Mouse (Mus musculus) frontal cortex, postnatal 25 days (tissue): Measurements from ENCODE around the gene Agap1.

ENCODE experiments used
- DNase-seq, 2 experiments: peaks; one replicate each; pipeline ENCODE4 v3.0.0; 2022; ENCODE audit warnings: low spot score in 2 of 2

Gene Agap1

GRCm38 (mm10) chr1:89660804-89661203 lies 206.2 kb downstream of the Agap1 start:
- no peak for DNase-seq

- no peak for DNase-seq
Observed at GRCm38 (mm10) chr1:89666154-89666553, 211.5 kb downstream of the Agap1 start.

DNA sequence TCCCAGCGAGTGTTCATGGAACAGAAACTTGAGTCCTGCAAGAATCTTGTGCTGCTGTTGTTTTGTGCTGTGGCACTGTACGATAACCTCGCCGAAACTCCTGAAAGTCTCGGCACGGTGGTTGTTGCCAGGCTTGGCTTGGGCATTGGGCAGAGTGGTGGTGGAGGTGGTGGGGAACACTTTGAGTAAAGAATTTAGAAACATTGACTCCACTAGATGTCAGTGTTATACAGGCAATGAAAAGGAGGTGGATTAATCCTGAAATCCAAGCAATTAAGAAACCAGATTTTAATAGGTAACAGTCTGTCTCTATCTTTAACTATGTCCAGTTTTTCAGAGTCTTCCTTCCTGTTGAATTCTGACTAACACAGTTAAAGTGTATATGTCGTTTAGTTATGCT lies 212.8 kb downstream of the Agap1 start:
- DNase-seq = no peak

GRCm38 (mm10) chr1:89668635-89669034 lies 214.0 kb downstream of the Agap1 start:
- DNase-seq = no peak

DNA sequence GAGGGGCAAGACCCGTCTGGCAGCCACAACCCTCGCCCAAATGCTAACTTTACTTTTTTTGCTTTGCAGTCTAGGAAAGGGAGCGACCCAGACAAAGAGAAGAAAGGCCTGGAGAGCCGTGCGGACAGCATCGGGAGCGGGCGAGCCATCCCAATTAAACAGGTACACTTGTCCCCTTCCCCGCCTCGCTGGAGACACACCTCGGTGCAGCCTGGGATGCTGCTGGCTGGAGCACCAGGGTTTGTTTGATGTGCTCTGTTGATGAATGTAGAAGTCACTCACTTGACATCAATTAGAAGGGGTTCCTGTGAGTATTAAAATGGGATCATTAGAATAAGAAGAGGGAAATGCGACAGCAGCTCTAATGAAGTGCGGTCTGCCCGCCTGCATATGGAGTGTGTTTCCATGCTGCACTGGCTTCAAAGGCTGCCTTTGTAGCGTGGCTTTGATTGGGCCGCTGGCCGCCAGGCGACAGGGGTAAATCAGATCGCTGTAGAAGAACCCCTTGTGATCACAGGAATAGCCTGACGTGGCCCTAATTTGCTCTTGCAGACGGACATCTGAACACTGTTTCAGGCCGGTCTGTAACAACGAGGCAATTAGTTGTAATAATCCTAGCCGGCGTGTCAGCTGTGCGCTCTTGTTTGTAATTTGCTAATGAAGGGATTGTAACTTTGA lies 216.6 kb downstream of the Agap1 start:
- DNase-seq = no peak

DNA sequence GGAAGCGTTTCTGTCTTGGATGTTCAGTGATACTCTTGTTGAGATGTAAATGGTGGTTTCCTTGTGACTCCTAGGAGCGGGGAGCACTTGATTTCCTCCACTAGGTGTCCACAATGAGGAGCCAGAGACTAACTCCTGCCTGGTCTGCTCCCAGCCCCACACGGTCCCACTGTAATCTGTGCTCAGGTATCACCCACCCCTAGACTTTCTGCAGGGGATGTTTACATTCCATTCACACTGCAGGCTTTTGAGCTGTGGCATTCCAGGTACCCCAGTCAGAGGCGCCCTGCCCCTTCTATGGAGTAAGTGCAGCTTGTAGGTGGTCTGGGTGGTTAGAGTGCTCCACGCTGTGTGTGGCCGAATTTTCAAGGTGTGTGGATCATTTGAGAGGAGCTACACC lies 218.5 kb downstream of the Agap1 start:
- no peak for DNase-seq

DNA sequence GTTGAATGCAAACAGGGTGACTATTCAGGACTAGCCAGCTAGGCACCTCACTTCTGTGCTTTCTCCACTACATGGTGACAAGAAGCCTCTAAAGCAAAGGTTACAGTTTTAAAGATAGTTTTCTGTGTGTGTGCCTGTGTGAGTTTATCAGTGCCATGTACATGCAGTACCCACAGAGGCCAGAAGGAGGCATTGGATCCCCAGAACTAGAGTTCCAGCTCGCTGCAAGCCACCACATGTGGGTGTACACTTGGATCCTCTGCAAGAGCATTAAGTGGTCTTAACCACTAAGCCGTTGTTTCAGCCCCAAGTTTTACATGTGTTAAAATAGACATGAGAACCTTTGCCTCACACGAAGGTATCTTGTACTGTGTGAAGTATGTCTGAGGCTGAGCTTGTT lies 219.1 kb downstream of the Agap1 start:
- no peak for DNase-seq

- DNase-seq = no peak
Observed at GRCm38 (mm10) chr1:89674681-89675080, 220.1 kb downstream of the Agap1 start.

- no peak for DNase-seq
Observed at GRCm38 (mm10) chr1:89676411-89676810, 221.8 kb downstream of the Agap1 start.

- DNase-seq = no peak
Observed at GRCm38 (mm10) chr1:89680673-89681072, 226.1 kb downstream of the Agap1 start.

- no peak for DNase-seq
Observed at GRCm38 (mm10) chr1:89688914-89689313, 234.3 kb downstream of the Agap1 start.

- no peak for DNase-seq
Observed at GRCm38 (mm10) chr1:89689544-89690212, 235.1 kb downstream of the Agap1 start.

DNA sequence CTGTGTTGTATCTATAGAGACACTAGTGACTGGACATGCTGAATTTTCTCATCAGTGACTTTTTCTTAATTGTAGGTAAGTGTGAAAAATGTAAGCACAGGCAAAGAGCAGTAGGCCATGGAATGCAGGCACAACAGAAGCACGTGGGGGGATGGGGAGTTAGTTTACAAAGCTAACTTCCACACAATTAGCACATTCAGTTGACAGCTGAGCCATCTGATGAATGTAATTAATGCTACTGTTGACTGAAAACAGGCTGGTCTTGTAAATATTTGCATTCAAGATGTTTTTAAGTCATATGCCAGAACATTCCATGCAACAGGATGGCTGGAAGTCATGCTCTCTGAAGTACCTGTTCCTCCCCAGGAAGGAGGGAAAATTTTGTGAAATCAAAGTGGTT lies 236.5 kb downstream of the Agap1 start:
- no peak for DNase-seq

DNA sequence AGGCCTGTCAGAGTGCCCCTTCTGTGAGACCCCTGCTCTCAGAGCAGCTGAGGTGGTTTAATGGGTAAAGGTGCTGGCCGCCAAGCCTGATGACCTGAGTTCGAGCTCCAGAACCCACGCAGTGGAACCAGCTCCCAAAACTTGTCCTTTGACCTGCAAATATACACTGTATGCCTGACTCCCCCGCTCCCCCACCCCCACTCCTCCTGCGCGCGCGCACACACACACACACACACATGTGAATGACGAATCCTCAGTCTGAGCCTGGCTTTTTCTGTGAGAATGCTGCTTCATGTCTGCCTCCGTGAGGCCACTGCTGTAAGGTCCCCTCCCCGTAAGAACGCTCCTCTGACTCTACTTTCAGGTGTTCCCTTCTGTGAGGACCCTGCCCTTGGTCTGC lies 237.8 kb downstream of the Agap1 start:
- DNase-seq = no peak

DNA sequence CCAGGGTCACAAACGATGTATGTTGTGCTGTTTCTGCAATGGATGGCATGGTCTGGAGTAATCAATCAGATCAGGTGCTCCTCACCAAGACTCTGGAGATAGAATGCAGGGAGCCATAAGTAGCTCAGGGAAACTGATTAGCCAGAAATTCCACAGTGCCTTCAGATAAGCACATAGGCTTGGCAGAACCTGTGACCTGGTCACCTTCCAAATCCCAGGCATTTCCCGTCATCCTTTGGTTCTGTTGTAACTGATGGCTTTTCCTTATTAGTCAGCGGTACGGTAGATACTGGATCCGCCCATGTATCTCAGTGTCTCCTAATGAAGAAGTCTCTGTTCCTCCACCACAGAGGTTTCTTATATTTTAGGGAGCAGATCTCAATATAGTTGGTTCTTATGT lies 240.3 kb downstream of the Agap1 start:
- DNase-seq = no peak

DNA sequence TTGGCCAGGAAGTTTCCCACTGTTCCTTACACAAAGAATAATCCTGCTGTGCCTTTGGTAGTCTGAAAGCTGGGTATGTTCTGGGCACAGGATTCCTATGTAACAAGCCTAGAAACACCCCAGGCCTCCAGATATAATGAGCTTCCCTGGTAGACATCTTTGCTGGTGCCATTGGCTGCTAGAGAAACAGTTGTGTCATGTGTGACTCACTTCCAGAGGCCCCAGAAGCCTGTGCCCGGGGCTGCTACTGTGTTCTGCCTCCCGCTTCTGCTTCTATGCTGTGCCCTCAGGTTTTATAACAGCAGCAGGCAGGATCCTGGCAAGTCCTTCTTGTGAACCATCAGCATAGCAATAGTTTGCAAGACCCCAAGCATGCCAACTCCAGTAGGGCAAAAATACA lies 242.6 kb downstream of the Agap1 start:
- no peak for DNase-seq

DNA sequence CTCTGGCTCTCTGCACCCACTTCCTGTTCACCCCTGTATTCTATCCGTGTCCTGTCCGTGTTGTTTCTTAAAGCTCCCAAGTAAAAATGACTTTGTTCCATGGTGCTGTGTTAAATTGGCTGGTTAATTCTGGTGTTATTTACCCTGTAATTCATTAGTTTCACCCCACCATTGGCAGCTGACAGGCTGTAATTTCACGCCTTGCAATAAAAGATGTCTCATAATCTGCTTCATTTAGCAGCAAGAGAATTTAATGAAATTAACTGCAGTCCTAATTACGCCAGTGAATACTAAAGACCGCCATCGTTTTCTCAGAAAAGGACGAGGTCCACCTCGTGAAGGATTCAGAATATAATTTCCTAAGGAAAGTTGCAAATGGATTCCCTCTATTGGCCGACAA lies 245.6 kb downstream of the Agap1 start:
- DNase-seq = no peak

- DNase-seq = no peak
Observed at GRCm38 (mm10) chr1:89701162-89701730, 246.6 kb downstream of the Agap1 start.

GRCm38 (mm10) chr1:89703294-89703693 lies 248.7 kb downstream of the Agap1 start:
- no peak for DNase-seq

- DNase-seq = no peak
Observed at GRCm38 (mm10) chr1:89705670-89706069, 251.1 kb downstream of the Agap1 start.

DNA sequence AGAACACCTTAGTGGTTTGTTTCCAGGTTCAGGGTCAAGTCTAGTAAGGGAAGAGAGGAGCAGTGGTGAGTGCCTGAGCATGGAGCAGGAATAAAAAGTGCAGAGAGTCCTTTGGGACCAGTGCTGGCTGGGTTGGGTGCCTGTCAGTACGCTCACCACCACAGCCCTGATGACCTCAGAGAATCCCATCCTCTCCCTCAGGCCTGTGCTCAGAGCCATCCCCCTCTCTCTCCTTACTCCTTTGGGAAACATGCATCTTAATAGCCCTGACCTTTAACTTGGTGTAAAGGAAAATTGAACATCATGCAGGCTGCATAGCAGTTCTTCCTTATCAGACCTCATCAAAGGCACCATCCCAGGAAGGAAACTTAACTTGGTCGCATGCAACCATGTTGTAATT lies 252.3 kb downstream of the Agap1 start:
- no peak for DNase-seq

- DNase-seq = no peak
Observed at GRCm38 (mm10) chr1:89707756-89708480, 253.3 kb downstream of the Agap1 start.

DNA sequence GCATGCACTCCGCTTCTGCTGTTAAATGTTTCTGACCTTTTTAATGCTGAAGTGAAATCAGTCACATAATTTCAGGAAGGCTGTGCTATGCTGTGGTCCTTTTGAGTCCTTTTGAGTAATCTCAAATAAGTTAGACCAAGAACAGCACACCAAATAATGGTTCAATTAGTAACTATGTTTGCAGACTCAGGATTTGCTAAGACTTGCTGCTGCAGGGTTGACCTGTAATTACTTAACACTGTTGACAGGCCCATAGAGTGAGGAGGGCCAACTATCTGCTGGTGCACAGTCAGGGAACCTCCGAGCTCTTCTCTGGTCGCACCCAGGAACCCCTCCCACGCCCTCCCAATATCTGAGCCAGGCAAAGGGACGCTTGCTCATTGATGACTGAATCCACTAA lies 255.2 kb downstream of the Agap1 start:
- no peak for DNase-seq
